Mouse (Mus musculus) stomach, embryonic 16.5 days (tissue): Measurements from ENCODE around the gene Hebp2. TPM values are rescaled to one million over a fixed set of nuclear protein-coding genes. Genes with fewer than 3 reads are reported as not detected.

ENCODE experiments used
- ATAC-seq: fragments of 200-750 bp; cut with Nextera tagmentation; 2 replicates; pipeline ENCODE4 v1.8.0; 2017; ENCODE audit warnings: moderate number of reproducible peaks, moderate TSS enrichment; ENCODE audit not compliant: insufficient read depth, low FRiP score
- H3K27ac ChIP-seq: fragments of 300-500 bp; sonication (generic); 2 replicates; pipeline ENCODE4 v1.5.1; 2014; ENCODE audit warnings: low read length
- H3K27me3 ChIP-seq: fragments of 300-500 bp; sonication (generic); 2 replicates; pipeline ENCODE4 v1.6.1; 2014; ENCODE audit warnings: low read length, control low read depth, mixed read lengths; ENCODE audit not compliant: control insufficient read depth, insufficient read depth
- H3K36me3 ChIP-seq: fragments of 300-500 bp; sonication (generic); 2 replicates; pipeline ENCODE4 v1.6.1; 2014; ENCODE audit warnings: low read length; ENCODE audit not compliant: control insufficient read depth, insufficient read depth
- H3K4me1 ChIP-seq: fragments of 300-500 bp; sonication (generic); 2 replicates; pipeline ENCODE4 v1.6.1; 2014; ENCODE audit warnings: low read length, control low read depth, mixed read lengths; ENCODE audit not compliant: control insufficient read depth, insufficient read depth
- H3K4me2 ChIP-seq: fragments of 300-500 bp; sonication (generic); 2 replicates; pipeline ENCODE4 v1.6.1; 2014; ENCODE audit warnings: low read depth, low read length, mixed read lengths
- H3K4me3 ChIP-seq: fragments of 300-500 bp; sonication (generic); replicated peaks from 2 replicates; pipeline ENCODE4 v1.5.1; 2014; ENCODE audit warnings: mild to moderate bottlenecking, low read length
- H3K9ac ChIP-seq: fragments of 300-500 bp; sonication (generic); 2 replicates; pipeline ENCODE4 v1.6.1; 2014; ENCODE audit warnings: low read length
- H3K9me3 ChIP-seq: fragments of 300-500 bp; sonication (generic); replicated peaks from 2 replicates; pipeline ENCODE4 v1.6.1; 2016; ENCODE audit warnings: low read length, control low read depth; ENCODE audit not compliant: control insufficient read depth
- WGBS: fragments of 180-500 bp; shearing (Covaris S2); extraction: QIAGEN DNeasy Blood & Tissue Kit; methylation state at CpG from one replicate; pipeline ENCODE4 v1.1.7; 2014; 5-methylcytosine and 5-hydroxymethylcytosine counted together
- polyA plus RNA-seq: library from polyadenylated mRNA; unstranded; fragments of >200 nt; fragmentation: Nextera tagmentation; extraction: Ambion mirVana; gene quantifications from 2 replicates; pipeline ENCODE4 v1.2.1, GENCODE M21; 2015

Gene Hebp2
- polyA plus RNA-seq, 1 experiment from 2014 or later: 56.3 TPM

DNA sequence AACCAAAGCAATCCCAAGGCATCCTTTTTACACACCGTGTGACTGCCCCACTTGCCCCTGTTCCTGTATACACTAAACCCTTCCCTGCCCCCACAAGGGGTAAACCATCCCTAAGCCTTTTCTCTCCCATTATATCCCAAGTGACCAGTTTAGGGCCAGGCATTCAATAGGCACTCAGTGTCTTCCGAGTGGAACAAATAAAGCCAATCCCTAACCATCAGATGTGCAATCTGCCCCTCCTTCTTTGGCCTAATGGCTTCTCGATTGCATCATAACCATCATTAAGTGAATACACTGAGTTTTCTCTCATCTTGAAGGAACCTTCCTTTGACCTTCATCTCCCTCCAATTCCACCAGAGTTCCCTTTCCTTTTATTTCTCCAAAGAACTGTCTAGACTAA, 43.9 kb downstream of the Hebp2 start:
- Histone ChIP-seq H3K9ac (no peak overlapping the region), H3K4me3 (no peak overlapping the region), H3K9me3 (no peaks in the 10 kb centered on the region), H3K27me3 (no peaks in the 10 kb centered on the region), H3K36me3 (no peaks in the 10 kb centered on the region), H3K4me2 (no peak overlapping the region), H3K27ac (no peak overlapping the region), H3K4me1 (peaks cover 4% of the 10 kb centered on the region)
- 83% methylated on average over 3 of the region's 3 CpGs for WGBS
- ATAC-seq: no peak

DNA sequence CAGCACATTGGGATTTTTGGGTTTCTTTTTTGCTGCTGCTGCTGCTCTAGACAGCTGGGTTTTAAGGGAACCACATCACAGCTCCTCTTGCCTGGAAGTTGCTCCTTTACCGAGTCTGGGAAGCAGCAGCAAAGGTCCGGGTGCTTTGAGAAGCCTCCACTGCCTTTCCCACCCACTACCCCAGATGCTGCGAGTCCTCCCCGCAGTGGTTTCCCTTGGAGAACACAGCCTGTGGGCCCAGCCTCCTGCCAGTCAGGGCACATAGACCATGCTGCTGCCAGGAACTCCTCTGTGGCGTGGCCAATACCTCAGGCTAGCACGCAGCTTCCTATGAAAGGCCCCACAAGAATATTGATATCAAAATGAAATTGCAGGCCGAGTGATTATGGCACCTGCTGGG, 48.8 kb downstream of the Hebp2 start:
- Histone ChIP-seq H3K27me3 (no peaks in the 10 kb centered on the region), H3K9me3 (no peaks in the 10 kb centered on the region), H3K27ac (no peak overlapping the region), H3K4me3 (no peak overlapping the region), H3K9ac (no peak overlapping the region), H3K36me3 (no peaks in the 10 kb centered on the region), H3K4me2 (no peak overlapping the region), H3K4me1 (no peaks in the 10 kb centered on the region; the same call in 1 of the 2 replicates)
- no peak for ATAC-seq
- 76% methylated on average over 7 of the region's 7 CpGs for WGBS

GRCm38 (mm10) chr10:18494249-18494648, 51.6 kb downstream of the Hebp2 start:
- no peak overlapping the region for H3K4me2 ChIP-seq
- no peak overlapping the region for H3K27ac ChIP-seq
- no peak overlapping the region for H3K4me3 ChIP-seq
- no peak for ATAC-seq
- H3K36me3 ChIP-seq: no peaks in the 10 kb centered on the region
- no peak overlapping the region for H3K9ac ChIP-seq
- H3K4me1 ChIP-seq: no peaks in the 10 kb centered on the region; the same call in 1 of the 2 replicates
- no peaks in the 10 kb centered on the region for H3K9me3 ChIP-seq
- 54% methylated on average over 7 of the region's 7 CpGs for WGBS
- H3K27me3 ChIP-seq: no peaks in the 10 kb centered on the region

DNA sequence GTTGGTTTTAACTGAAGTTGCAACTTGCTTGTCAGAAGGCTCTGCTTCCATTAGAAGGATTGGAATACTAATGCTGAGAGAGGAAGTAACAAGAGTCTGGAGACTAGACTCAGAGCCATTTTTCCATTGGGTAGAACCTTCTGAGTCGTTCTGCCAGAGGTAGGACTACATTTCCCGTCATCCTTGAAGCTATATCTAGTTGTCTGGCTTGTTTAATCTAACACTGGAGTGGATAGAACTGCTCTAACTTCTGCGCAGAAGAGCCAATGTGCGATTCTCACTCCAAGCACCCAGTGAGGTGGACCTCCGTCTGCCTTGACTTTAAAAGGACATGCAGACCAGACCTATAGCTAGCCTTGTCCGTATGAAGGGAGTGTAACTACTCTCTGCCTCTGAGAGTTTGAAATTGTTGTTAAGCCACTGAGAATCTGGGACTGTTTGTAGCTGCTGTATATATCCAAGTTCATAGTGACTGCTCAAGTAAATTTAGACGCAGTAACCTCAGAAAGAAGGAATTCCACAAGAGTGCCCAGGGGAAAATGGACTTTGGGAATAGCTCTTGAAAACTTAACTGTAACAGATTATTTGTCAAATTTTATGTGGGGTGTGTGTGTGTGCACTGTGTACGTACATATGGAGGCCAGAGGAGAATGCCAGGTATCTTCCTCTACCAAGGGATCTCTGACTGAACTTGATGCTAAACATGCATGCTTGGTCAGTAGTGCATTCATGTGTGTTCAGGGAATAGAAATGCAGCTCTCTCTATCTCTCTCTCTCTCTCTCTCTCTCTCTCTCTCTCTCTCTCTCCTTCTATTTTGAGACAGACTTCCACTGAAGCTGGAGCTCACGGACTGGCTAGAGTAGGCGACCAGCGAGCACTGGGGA, 52.6 kb downstream of the Hebp2 start:
- Histone ChIP-seq H3K36me3 (no peaks in the 10 kb centered on the region), H3K27ac (peak overlapping the region; percentile 55; the same call in 1 of the 2 replicates), H3K27me3 (no peaks in the 10 kb centered on the region), H3K4me2 (no peak overlapping the region), H3K9ac (no peak overlapping the region), H3K9me3 (no peaks in the 10 kb centered on the region), H3K4me3 (no peak overlapping the region), H3K4me1 (no peaks in the 10 kb centered on the region; the same call in 1 of the 2 replicates)
- WGBS: 84% methylated on average over 11 of the region's 11 CpGs
- ATAC-seq: peak; percentile 64

DNA sequence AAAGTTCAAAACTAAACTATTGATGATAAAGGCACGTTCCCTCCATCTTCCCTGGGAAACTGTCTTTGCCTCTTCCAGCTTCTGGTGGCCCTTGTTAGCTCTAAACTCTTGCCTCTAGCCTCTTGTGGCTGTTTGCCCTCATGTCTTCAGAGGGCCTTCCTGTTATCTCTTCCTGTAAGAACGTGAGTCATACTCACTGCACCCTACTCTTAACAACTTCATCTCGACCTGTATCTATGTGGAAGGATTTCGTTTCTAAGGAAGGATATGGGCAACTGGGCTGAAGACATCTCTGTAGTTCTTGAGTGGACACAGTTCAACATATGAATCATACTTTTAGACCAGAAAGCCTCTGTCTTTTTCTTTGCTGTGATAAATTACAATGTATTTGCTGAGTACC, 53.9 kb downstream of the Hebp2 start:
- Histone ChIP-seq H3K27me3 (no peaks in the 10 kb centered on the region), H3K4me1 (no peaks in the 10 kb centered on the region), H3K36me3 (no peaks in the 10 kb centered on the region), H3K9ac (no peak overlapping the region), H3K9me3 (no peaks in the 10 kb centered on the region), H3K4me2 (no peak overlapping the region), H3K27ac (no peak overlapping the region), H3K4me3 (no peak overlapping the region)
- WGBS: 57% methylated on average over 4 of the region's 4 CpGs
- ATAC-seq: no peak

GRCm38 (mm10) chr10:18489936-18490335, 55.9 kb downstream of the Hebp2 start:
- WGBS: 75% methylated on average over 10 of the region's 10 CpGs
- Histone ChIP-seq H3K36me3 (no peaks in the 10 kb centered on the region), H3K9me3 (no peaks in the 10 kb centered on the region), H3K4me2 (no peak overlapping the region), H3K4me1 (no peaks in the 10 kb centered on the region), H3K9ac (no peak overlapping the region), H3K4me3 (no peak overlapping the region), H3K27me3 (no peaks in the 10 kb centered on the region), H3K27ac (no peak overlapping the region)
- ATAC-seq: no peak

Other genes with a start within 250 kb of the Hebp2 start
- gene Nhsl1, start 227.1 kb downstream of the Hebp2 start, polyA plus RNA-seq: 7.0 and 7.5 TPM in 2 replicates
- gene Arfgef3, start 197.9 kb upstream of the Hebp2 start, polyA plus RNA-seq: 3.1 and 3.2 TPM in 2 replicates
- 0.13 TPM in 1 of 2 replicates, not detected in the other for gene Gm4922, start 240.7 kb upstream of the Hebp2 start, polyA plus RNA-seq